Mouse (Mus musculus) gastrocnemius, postnatal 14 days (tissue): Measurements from ENCODE around the gene Pbrm1. TPM values are rescaled to one million over a fixed set of nuclear protein-coding genes. Genes with fewer than 3 reads are reported as not detected.

Source experiments
- DNase-seq: peaks from one replicate; pipeline ENCODE4 v3.0.0; 2021; ENCODE audit warnings: mixed read lengths
- intact Hi-C: fragments of 180-260 bp; cut with DNase I; formaldehyde crosslinking; loops from one replicate; pipeline ENCODE4 v1.15.1; 2025; ENCODE audit warnings: low total_unique reads
- total RNA-seq, 2 experiments: library from RNA; stranded (reverse); gene quantifications; 2 replicates each; pipeline ENCODE4 v1.2.3; 2021

Pbrm1 gene
- total RNA-seq, 2 experiments from 2014 or later = 49.4 to 51.6 TPM

DNA sequence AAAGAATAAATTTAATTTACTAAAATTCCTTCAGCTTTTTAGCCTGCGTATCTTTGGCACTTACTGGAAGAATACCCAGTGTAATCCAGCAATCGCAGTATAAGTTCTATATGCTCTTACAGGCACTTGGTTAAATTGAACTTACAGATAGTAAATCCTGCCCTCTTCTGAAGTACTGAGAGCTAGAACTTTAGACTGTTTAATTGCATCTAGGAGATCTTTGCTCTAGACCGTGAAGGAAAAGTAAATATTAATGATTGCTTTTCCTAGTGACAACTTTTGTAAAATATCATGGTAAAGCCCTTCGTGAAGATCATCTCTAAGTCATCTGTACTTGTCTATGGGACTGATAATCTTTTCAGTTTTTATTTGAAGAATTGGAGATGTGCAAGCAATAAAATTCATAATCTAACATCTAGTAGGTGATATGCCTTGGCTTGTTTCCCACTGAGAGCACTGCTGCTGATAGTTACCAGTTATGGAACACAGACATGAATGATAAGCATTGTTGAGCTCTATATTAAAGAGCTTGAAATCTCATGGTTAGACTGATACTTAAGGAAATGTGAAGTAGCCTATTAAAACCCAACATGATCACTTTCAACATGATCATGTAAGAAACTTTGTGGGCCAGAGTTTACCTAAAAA is 50.3 kb downstream of the Pbrm1 start:
- intact Hi-C loops = no loop called here
- DNase-seq = no peak

GRCm38 (mm10) chr14:31078597-31079208 is 59.8 kb downstream of the Pbrm1 start:
- intact Hi-C loops = no loop called here

DNA sequence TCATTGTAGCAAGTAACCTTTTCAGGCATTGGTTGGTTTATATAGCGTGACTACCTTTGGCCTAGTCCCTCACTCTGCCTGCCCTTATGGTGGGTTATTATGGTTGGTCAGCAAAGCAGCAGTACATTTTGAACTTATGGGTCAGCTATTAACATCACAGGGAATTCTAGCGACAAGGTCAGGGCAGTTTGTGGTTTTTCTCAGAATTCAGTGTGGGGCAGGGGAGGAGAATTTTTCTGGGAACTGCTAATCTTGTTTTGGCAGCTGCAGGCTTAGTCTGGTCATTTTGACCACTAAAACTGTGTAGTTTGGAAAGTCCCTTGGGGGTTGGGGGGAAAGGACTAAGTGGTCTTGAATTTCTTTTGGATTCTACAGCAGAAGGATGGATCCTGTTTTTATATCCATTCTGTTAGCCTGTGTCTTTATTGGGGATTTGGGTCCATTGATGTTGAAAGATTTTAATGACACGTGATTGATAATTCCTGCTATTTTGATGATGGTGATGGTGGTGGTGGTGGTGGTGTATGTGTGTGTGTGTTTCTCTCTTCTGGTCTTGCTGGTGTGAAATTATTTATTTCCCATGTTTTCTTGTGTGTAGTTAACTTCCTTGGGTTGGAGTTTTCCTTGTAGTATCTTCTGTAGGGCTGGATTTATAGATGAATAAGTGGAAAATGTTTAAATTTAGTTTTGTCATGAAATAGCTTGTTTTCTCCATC is 60.5 kb downstream of the Pbrm1 start:
- intact Hi-C loops = no loop called here
- DNase-seq = no peak

More at GRCm38 (mm10) chr14:31078597-31079208, 59.8 kb downstream of the Pbrm1 start:
- DNase-seq = no peak

DNA sequence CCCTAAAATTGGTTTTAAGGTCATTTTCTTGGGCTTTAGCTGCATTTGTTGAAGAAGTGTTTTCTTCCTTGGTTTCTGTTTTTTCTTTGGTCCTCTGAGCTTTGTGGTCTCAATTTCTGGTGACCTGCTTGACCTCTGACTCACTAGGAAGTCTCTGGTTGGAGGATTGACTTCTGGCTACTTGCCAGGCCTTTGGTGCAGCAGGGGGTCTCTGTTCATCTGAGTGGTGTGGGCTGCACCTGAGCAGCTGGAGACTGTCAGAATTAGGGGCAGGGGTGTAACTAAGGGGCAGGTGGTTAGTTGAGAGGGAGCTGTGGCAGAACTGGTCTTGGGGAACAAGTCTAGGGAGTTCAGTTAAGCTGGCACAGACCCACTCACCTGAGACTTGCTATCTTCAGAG is 62.2 kb downstream of the Pbrm1 start:
- DNase-seq = no peak
- intact Hi-C loops = no loop called here

GRCm38 (mm10) chr14:31087433-31087832 is 68.5 kb downstream of the Pbrm1 start:
- intact Hi-C loops = no loop called here

DNA sequence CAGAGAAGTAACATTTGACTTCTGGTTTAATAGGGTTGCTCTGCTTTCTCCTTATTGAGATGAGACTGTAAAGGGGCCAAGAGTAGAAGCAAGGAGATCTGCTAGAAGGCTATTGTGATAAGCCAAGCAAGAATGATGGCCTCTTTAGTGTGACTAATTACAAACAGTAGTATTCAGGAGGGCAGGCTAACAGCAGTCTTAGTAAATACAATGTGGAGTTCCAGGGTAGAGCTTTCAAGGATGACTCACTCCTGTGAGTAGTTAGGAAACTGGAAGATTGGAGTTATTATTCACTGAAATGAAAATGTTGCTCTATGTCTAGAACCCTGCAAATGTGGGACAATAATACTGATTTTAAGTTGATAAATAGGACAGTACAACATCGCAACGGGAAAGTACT is 69.6 kb downstream of the Pbrm1 start:
- DNase-seq = no peak
- intact Hi-C loops = no loop called here

More at GRCm38 (mm10) chr14:31087433-31087832, 68.5 kb downstream of the Pbrm1 start:
- DNase-seq = no peak

GRCm38 (mm10) chr14:31089918-31090317 is 71.0 kb downstream of the Pbrm1 start:
- intact Hi-C loops = no loop called here
- DNase-seq = no peak

DNA sequence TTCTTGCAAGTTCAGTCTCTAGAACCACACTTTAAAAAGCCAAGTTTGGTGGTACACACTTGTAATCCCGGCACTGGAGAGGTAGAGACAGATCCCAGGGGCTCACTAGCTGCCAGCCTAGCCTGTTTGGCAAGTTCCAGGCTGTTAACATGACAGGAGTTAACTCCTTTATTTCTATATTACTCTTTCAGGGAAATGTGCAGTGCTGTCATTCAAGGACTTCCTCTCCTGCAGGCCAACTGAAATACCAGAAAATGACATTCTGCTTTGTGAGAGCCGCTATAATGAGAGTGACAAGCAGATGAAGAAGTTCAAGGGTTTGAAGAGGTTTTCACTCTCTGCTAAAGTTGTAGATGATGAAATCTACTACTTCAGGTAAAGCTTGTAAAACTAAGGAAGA is 86.2 kb downstream of the Pbrm1 start:
- intact Hi-C loops = no loop called here
- no peak for DNase-seq

- DNase-seq = no peak
- intact Hi-C loops = no loop called here
Measured at GRCm38 (mm10) chr14:31110613-31111012, 91.7 kb downstream of the Pbrm1 start.

DNA sequence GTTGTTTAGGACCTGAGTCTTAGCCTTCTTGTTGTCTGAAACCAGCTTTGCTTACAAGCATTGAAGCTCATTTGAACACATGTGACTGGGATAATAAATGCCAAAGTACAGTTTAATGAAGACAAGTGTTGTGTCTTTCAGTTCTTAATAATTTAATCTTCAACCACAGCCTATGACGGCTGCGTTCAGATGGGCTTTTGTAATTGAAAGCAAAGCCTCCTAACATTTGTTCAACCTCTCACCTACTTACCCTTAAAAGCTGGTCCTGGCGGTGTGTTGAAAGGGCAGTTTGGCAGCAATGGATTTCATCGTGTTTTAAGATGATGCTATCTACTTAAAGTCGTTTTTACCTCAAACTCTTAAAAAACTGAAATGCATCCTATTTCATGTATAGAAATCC is 93.2 kb downstream of the Pbrm1 start:
- DNase-seq = no peak
- intact Hi-C loops = no loop called here

- DNase-seq = no peak
- intact Hi-C loops = no loop called here
Measured at GRCm38 (mm10) chr14:31114011-31114410, 95.1 kb downstream of the Pbrm1 start.

DNA sequence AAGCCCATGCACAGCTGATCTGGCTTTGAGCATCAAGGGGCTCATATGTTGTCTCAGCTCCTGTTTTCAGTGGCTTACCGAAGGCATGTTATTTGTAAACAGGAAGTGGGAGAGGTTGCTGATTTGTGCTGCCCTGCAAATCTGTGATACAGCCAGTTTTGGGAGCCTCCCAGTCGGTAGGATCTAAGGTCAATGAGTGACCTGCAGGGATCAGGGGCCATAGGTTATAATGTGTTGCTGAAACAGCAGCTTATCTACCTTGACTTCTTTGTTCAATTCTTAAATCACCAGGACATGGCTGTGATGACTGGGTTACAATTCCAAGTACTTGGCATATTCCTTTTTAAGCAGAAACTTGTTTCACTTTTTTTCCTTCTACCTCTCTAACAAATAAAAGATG is 96.6 kb downstream of the Pbrm1 start:
- no peak for DNase-seq
- intact Hi-C loops = no loop called here

- intact Hi-C loops = no loop called here
- DNase-seq = no peak
Measured at GRCm38 (mm10) chr14:31125106-31126075, 106.5 kb downstream of the Pbrm1 start.

GRCm38 (mm10) chr14:31126826-31127225 is 107.9 kb downstream of the Pbrm1 start:
- no peak for DNase-seq
- intact Hi-C loops = no loop called here

GRCm38 (mm10) chr14:31128101-31128825 is 109.3 kb downstream of the Pbrm1 start:
- no peak for DNase-seq
- intact Hi-C loops = no loop called here

GRCm38 (mm10) chr14:31128826-31129219 is 109.9 kb downstream of the Pbrm1 start, which contains the start of gene Smim4:
Gene Smim4, minus strand, starts transcription at chr14:31128956.
- DNase-seq = peak; percentile 98
- intact Hi-C loops = no loop called here

GRCm38 (mm10) chr14:31129326-31130235 is 110.6 kb downstream of the Pbrm1 start:
- intact Hi-C loops = loop anchor here (10.0 kb wide), 1 partner anchor 55 kb away; no protein-coding TSS in a partner anchor
- DNase-seq = no peak
